Mouse (Mus musculus): ENCODE results near the gene Acd.

GRCm38 (mm10) chr8:105709317-105709716 lies 8.4 kb upstream of the Acd start:
- TF ChIP-seq CTCF (IDR thresholded peaks at IDR 0.05; ENCODE audit: low read depth), result no peak
- no peak for TF ChIP-seq EP300 (IDR thresholded peaks at IDR 0.05; ENCODE audit: low read depth)

All from liver, postnatal 0 days (tissue).